Mouse (Mus musculus) hindbrain, embryonic 15.5 days (tissue): Measurements from ENCODE around the gene Ndufv3. TPM values are rescaled to one million over a fixed set of nuclear protein-coding genes. Genes with fewer than 3 reads are reported as not detected.

Experiments used
- ATAC-seq: fragments of 200-750 bp; cut with Nextera tagmentation; 2 replicates; pipeline ENCODE4 v1.8.0; 2017; ENCODE audit warnings: low read depth, moderate number of reproducible peaks, moderate TSS enrichment; ENCODE audit not compliant: low FRiP score
- H3K27ac ChIP-seq: fragments of 300-500 bp; sonication (generic); replicated peaks from 2 replicates; pipeline ENCODE4 v1.5.1; 2015; ENCODE audit warnings: mild to moderate bottlenecking, inconsistent platforms
- H3K27me3 ChIP-seq: fragments of 300-500 bp; sonication (generic); 2 replicates; pipeline ENCODE4 v1.6.1; 2015; ENCODE audit warnings: control low read depth, inconsistent platforms
- H3K36me3 ChIP-seq: fragments of 300-500 bp; sonication (generic); 2 replicates; pipeline ENCODE4 v1.6.1; 2015; ENCODE audit warnings: control low read depth, inconsistent platforms
- H3K4me1 ChIP-seq: fragments of 300-500 bp; sonication (generic); replicated peaks from 2 replicates; pipeline ENCODE4 v1.6.1; 2015; ENCODE audit warnings: control low read depth, inconsistent platforms
- H3K4me2 ChIP-seq: fragments of 300-500 bp; sonication (generic); 2 replicates; pipeline ENCODE4 v1.6.1; 2015; ENCODE audit warnings: moderate library complexity, mild to moderate bottlenecking, inconsistent platforms
- H3K4me3 ChIP-seq: fragments of 300-500 bp; sonication (generic); 2 replicates; pipeline ENCODE4 v1.5.1; 2015; ENCODE audit warnings: mild to moderate bottlenecking, inconsistent platforms
- H3K9ac ChIP-seq: fragments of 300-500 bp; sonication (generic); 2 replicates; pipeline ENCODE4 v1.6.1; 2015; ENCODE audit warnings: inconsistent platforms
- H3K9me3 ChIP-seq: fragments of 300-500 bp; sonication (generic); 2 replicates; pipeline ENCODE4 v1.6.1; 2016; ENCODE audit warnings: control low read depth, inconsistent platforms
- WGBS: fragments of 180-500 bp; shearing (Covaris S2); methylation state at CpG from one replicate; pipeline ENCODE4 v1.1.7; 2015; 5-methylcytosine and 5-hydroxymethylcytosine counted together
- polyA plus RNA-seq: library from polyadenylated mRNA; unstranded; fragments of >200 nt; fragmentation: Nextera tagmentation; extraction: Ambion mirVana; gene quantifications from 2 replicates; pipeline ENCODE4 v1.2.1, GENCODE M21; 2015

Gene Ndufv3
- polyA plus RNA-seq: 445 and 471 TPM in 2 replicates

GRCm38 (mm10) chr17:31519946-31520838, at the start of gene Ndufv3, which contains the start of gene Wdr4:
TSS of gene Ndufv3 (plus strand) at chr17:31520115.
TSS of gene Wdr4 (minus strand) at chr17:31519980.
- Histone ChIP-seq H3K27ac (peak within 1 kb of the TSS; percentile 90), H3K36me3 (0 out of 2 replicates have a peak, but pooled peaks cover 3% of the 10 kb centered on the region), H3K4me3 (peak within 1 kb of the TSS; percentile 66), H3K4me1 (peaks cover 44% of the 10 kb centered on the region), H3K27me3 (no peaks in the 10 kb centered on the region), H3K4me2 (peak within 1 kb of the TSS; percentile 63), H3K9me3 (no peaks in the 10 kb centered on the region), H3K9ac (peak within 1 kb of the TSS; percentile 68)
- ATAC-seq: peak; percentile 97
- under 1% methylated on average over 45 of the region's 45 CpGs for WGBS

DNA sequence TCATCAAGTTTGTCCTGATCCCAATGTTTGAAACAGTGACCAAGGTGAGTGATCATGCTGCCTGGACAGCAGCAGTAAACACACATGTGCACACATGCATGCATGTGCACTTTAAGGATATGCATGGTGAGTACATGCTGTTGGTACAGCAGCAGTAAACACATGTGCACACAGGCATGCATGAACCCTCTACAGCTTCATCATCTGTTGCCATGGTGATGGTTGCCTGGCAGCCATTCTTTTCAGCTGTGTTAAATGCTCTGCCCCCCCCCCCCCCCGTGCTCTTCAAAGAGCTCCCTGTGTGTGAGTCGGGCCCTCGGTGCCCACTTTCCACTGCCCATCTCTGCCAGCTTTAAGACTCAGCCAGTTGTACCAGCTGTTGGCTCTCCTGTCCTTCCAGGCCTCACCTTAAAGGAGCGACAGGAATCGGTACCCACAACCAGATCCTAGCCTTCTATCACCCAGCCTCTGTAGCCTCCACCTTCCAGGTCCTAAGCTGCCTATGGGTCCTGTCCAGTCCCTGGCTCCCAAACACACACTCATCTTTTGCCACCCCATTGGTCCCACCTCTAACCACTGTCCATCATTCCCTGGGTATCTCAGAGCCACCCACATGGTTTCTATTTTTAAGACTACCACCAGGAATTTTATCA, 49.0 kb upstream of the Ndufv3 start:
- H3K36me3 ChIP-seq: peaks cover 46% of the 10 kb centered on the region
- no peak overlapping the region for H3K27ac ChIP-seq
- WGBS: 39% methylated on average over 5 of the region's 5 CpGs
- H3K9ac ChIP-seq: no peak overlapping the region
- peak; percentile 76; the same call in 1 of the 2 replicates for ATAC-seq
- no peaks in the 10 kb centered on the region for H3K9me3 ChIP-seq
- no peaks in the 10 kb centered on the region for H3K27me3 ChIP-seq
- no peak overlapping the region for H3K4me3 ChIP-seq
- no peak overlapping the region for H3K4me2 ChIP-seq
- H3K4me1 ChIP-seq: peaks cover 7% of the 10 kb centered on the region; the same call in 1 of the 2 replicates

DNA sequence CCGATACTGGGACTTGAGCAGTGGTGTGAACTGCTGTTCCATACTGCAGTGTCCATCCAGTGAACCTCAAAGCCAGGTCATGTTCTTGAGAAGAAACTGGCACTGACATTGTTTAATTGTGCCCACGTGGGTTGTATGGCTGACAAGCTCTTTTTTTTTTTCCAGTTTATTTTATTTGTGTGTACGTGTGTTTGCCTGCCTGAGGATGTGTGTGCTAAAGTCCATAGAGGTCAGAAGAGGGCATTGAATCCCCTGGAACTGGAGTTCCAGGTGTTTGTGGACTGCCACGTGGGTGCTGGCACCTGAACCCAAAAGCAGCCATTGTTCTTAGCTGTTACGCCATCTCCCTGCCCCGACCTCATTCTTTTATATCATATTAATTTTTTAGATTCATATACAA, 45.5 kb upstream of the Ndufv3 start:
- no peak for ATAC-seq
- WGBS: 81% methylated on average over 6 of the region's 6 CpGs
- peaks cover 7% of the 10 kb centered on the region; the same call in 1 of the 2 replicates for H3K4me1 ChIP-seq
- H3K27me3 ChIP-seq: no peaks in the 10 kb centered on the region
- no peak overlapping the region for H3K4me2 ChIP-seq
- no peak overlapping the region for H3K27ac ChIP-seq
- no peaks in the 10 kb centered on the region for H3K9me3 ChIP-seq
- H3K9ac ChIP-seq: no peak overlapping the region
- peaks cover 32% of the 10 kb centered on the region for H3K36me3 ChIP-seq
- no peak overlapping the region for H3K4me3 ChIP-seq

GRCm38 (mm10) chr17:31478606-31479005, 41.3 kb upstream of the Ndufv3 start:
- ATAC-seq: no peak
- Histone ChIP-seq H3K9me3 (no peaks in the 10 kb centered on the region), H3K4me2 (no peak overlapping the region), H3K4me1 (no peaks in the 10 kb centered on the region), H3K4me3 (no peak overlapping the region), H3K27me3 (no peaks in the 10 kb centered on the region), H3K9ac (no peak overlapping the region), H3K27ac (no peak overlapping the region), H3K36me3 (peaks cover 10% of the 10 kb centered on the region)
- WGBS: 77% methylated on average over 7 of the region's 7 CpGs

DNA sequence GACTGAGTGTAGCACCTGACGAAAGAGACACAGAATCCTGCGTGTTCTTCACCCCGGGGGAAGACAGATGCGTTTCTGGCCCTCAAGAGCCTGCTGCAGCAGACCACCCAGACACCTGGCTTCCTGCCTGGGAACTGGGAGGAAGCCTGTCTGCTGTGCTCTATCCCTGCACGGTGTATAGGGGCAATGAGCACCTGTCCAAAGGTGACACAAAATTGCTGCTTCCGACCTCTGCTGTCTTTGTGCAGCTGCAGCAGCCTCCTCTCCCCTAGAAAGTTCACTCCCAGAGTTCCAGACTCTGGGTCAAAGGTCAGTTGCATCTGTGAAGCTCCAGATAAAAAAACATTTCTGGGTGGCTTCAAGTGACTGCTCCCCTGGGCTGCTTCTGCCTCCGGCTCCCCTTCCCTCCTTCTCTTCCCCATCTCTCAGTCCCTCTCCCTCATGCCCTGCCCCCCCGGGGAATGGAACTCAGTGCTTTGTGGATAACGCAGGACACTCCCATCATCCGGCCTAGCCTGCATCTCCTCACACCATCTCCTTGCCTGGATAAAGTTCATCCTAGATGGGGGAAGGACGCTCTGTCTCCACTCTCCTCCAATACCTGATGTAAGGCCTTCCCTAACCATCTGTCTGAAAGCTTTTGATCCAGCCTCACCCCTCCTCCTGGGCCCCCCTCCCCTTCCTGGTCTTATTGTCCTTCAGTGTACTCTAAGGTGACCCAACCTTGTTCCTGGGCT, 40.6 kb upstream of the Ndufv3 start:
- Histone ChIP-seq H3K27ac (no peak overlapping the region), H3K4me1 (no peaks in the 10 kb centered on the region), H3K27me3 (no peaks in the 10 kb centered on the region), H3K4me2 (no peak overlapping the region), H3K9me3 (no peaks in the 10 kb centered on the region), H3K36me3 (peaks cover 10% of the 10 kb centered on the region), H3K4me3 (no peak overlapping the region), H3K9ac (no peak overlapping the region)
- WGBS: 61% methylated on average over 11 of the region's 11 CpGs
- ATAC-seq: no peak

DNA sequence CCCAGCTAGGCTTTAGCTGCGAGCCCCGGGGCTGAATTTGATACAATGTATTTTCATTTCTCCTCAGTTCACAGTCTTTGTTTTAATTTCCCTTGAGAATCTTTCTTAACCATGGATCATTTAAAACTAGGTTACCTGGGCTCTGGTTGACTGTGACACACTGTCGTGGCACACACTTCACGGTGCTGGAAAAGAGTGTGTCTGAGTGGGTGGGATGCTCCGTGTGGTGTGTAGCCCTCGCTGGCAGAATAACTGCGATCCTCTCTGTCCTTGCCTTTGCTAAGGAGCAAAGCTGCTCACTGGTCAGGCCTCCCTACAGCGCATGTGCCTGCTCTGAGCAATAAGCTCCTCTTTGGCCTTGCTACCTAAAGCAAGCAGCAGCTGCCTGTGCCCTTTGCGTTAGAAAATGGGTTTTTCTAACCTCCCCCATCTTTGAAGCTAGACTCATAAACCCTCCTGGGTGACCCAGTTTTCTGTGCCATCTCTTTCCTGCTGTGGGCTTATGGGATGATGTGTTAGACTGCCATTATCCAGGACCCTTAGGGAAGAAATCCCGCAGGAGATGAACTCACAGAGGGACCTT, 33.2 kb upstream of the Ndufv3 start:
- peak overlapping the region; percentile 62 for H3K27ac ChIP-seq
- no peak overlapping the region for H3K4me2 ChIP-seq
- H3K9me3 ChIP-seq: no peaks in the 10 kb centered on the region
- no peak overlapping the region for H3K4me3 ChIP-seq
- no peak overlapping the region for H3K9ac ChIP-seq
- 58% methylated on average over 10 of the region's 10 CpGs for WGBS
- H3K36me3 ChIP-seq: no peaks in the 10 kb centered on the region
- peak; percentile 32; the same call in 1 of the 2 replicates for ATAC-seq
- peaks cover 11% of the 10 kb centered on the region; the same call in 1 of the 2 replicates for H3K4me1 ChIP-seq
- no peaks in the 10 kb centered on the region for H3K27me3 ChIP-seq

DNA sequence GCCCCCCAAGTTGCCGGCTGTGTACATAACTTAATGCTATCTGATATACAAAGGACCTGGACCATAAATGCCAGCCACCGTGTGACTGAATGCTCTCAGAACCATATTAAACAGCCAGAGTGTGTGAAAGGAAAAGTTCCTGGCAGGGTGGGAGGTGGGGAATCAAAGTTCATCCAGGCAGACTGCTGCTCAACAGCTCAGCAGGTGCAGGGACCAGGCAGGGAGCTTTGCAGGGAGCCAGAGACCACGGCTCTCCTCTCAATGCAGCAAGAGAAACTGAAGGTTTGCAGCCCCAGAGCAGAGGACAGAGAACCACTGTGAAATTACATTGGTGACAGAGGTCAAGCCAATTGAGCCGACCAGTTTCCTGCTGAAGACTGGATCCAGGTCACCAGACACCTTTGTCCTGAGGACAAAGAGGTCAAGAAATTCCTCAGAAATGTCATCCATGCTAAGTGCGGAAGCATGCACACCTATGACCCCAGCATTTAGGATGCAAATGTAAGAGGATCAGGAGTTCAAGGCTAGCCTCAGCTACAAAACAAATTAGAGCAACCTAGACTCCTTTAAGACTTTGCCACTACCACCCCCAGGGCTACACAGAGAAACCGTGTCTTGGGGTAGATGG, 32.4 kb upstream of the Ndufv3 start:
- no peaks in the 10 kb centered on the region for H3K9me3 ChIP-seq

GRCm38 (mm10) chr17:31491355-31491754, 28.6 kb upstream of the Ndufv3 start:
- no peak for ATAC-seq
- peaks cover 11% of the 10 kb centered on the region for H3K36me3 ChIP-seq
- H3K4me2 ChIP-seq: no peak overlapping the region
- H3K4me3 ChIP-seq: no peak overlapping the region
- H3K27me3 ChIP-seq: no peaks in the 10 kb centered on the region
- no peak overlapping the region for H3K27ac ChIP-seq
- no peaks in the 10 kb centered on the region for H3K9me3 ChIP-seq
- H3K9ac ChIP-seq: no peak overlapping the region
- H3K4me1 ChIP-seq: peaks cover 14% of the 10 kb centered on the region; the same call in 1 of the 2 replicates

More for the DNA sequence above, 32.4 kb upstream of the Ndufv3 start:
- Histone ChIP-seq H3K36me3 (no peaks in the 10 kb centered on the region), H3K4me2 (no peak overlapping the region), H3K27me3 (no peaks in the 10 kb centered on the region), H3K4me3 (no peak overlapping the region), H3K27ac (peak overlapping the region; percentile 62), H3K4me1 (peaks cover 14% of the 10 kb centered on the region; the same call in 1 of the 2 replicates), H3K9ac (no peak overlapping the region)
- no peak for ATAC-seq
- 18% methylated on average over 6 of the region's 6 CpGs for WGBS

- Histone ChIP-seq H3K4me3 (no peak overlapping the region), H3K9ac (no peak overlapping the region), H3K9me3 (no peaks in the 10 kb centered on the region), H3K4me1 (peaks cover 6% of the 10 kb centered on the region; the same call in 1 of the 2 replicates), H3K27ac (peak overlapping the region; percentile 37; the same call in 1 of the 2 replicates), H3K27me3 (no peaks in the 10 kb centered on the region), H3K36me3 (peaks cover 22% of the 10 kb centered on the region), H3K4me2 (no peak overlapping the region)
- ATAC-seq: peak; percentile 77
- WGBS: 0% methylated on average over 2 of the region's 2 CpGs
Observed at GRCm38 (mm10) chr17:31492416-31492815, 27.5 kb upstream of the Ndufv3 start.

GRCm38 (mm10) chr17:31494989-31495388, 24.9 kb upstream of the Ndufv3 start:
- H3K27me3 ChIP-seq: no peaks in the 10 kb centered on the region
- peaks cover 40% of the 10 kb centered on the region for H3K36me3 ChIP-seq
- H3K27ac ChIP-seq: no peak overlapping the region

GRCm38 (mm10) chr17:31497726-31498125, 22.2 kb upstream of the Ndufv3 start:
- no peak overlapping the region for H3K4me3 ChIP-seq
- no peak overlapping the region for H3K27ac ChIP-seq
- no peaks in the 10 kb centered on the region for H3K27me3 ChIP-seq
- H3K9me3 ChIP-seq: no peaks in the 10 kb centered on the region
- no peaks in the 10 kb centered on the region for H3K4me1 ChIP-seq
- H3K9ac ChIP-seq: no peak overlapping the region
- 92% methylated on average over 6 of the region's 6 CpGs for WGBS
- no peak overlapping the region for H3K4me2 ChIP-seq
- ATAC-seq: no peak
- H3K36me3 ChIP-seq: peaks cover 48% of the 10 kb centered on the region

More at GRCm38 (mm10) chr17:31494989-31495388, 24.9 kb upstream of the Ndufv3 start:
- 81% methylated on average over 1 of the region's 1 CpGs for WGBS
- Histone ChIP-seq H3K4me1 (0 out of 2 replicates have a peak, but pooled peaks cover 3% of the 10 kb centered on the region), H3K4me2 (no peak overlapping the region), H3K4me3 (no peak overlapping the region), H3K9me3 (no peaks in the 10 kb centered on the region), H3K9ac (no peak overlapping the region)
- no peak for ATAC-seq
